Mouse (Mus musculus) left cerebral cortex, adult 18-20 months (tissue): ENCODE data around the gene Fh1. TPM values are rescaled to one million over a fixed set of nuclear protein-coding genes. Genes with fewer than 3 reads are reported as not detected.

Experiments
- DNase-seq, 2 experiments: peaks; one replicate each; pipeline ENCODE4 v3.0.0; 2021 to 2022; ENCODE audit warnings: low spot score in 2 of 2, mixed read lengths in 1 of 2
- total RNA-seq, 2 experiments: library from RNA; stranded (reverse); gene quantifications; 2 replicates each; pipeline ENCODE4 v1.2.3; 2021

Gene Fh1
- total RNA-seq, 2 experiments from 2014 or later: 83.8 to 88.1 TPM

GRCm38 (mm10) chr1:175554641-175555040 is 70.8 kb downstream of the Fh1 start:
- DNase-seq: no peak

GRCm38 (mm10) chr1:175552474-175552873 is 73.0 kb downstream of the Fh1 start:
- no peak for DNase-seq

- DNase-seq: no peak
These were observed 74.8 kb downstream of the Fh1 start for GRCm38 (mm10) chr1:175550586-175550985.

Other genes starting within 250 kb of the Fh1 start
- gene Rgs7, start 133.1 kb downstream of the Fh1 start, total RNA-seq: 100 to 1,000 TPM; 105 to 116 TPM
- under 1 TPM in 1 of 2 experiments, not detected in 1; 0.23 TPM for gene Kmo, start 5.3 kb downstream of the Fh1 start, total RNA-seq
- 1 to 10 TPM; 5.3 to 5.6 TPM for gene Opn3, start 67.1 kb upstream of the Fh1 start, total RNA-seq
- 10 to 100 TPM; 10.8 to 11.4 TPM for gene Chml, start 67.3 kb upstream of the Fh1 start, total RNA-seq
- gene Wdr64, start 73.0 kb upstream of the Fh1 start, total RNA-seq: not detected